Mouse (Mus musculus) lung, postnatal 0 days (tissue): ENCODE measurements around the gene Gm10322.

Experiments used
- CTCF ChIP-seq: IDR thresholded peaks from 2 replicates; pipeline ENCODE4 v1.5.1; 2016; ENCODE audit warnings: antibody characterized with exemption, mild to moderate bottlenecking
- EP300 ChIP-seq: IDR thresholded peaks from 2 replicates; pipeline ENCODE4 v1.6.1; 2016; ENCODE audit warnings: antibody characterized with exemption, mild to moderate bottlenecking, control low read depth

DNA sequence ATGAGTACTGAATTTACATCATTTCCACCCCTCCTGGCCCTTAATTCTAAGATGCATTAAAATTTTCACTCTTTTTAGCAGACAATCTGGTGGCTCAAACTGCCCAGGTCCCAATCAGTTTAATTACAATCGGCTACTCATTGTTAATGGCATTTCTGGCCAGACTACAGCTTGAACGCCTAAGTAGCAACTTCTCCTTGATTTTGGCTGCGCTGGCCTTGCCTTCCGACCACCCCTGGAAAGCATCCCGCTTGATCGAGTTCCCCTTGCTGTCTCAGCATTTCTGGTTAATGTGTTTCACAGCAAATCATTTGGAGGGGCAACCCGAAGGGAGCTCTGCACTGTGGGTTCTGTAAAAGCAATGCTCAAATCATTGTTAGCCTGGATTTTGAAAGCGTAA, 13.8 kb upstream of the Gm10322 start:
- TF ChIP-seq CTCF (no peak), EP300 (no peak)
